Mouse (Mus musculus): ENCODE measurements at regions not wholly inside any gene's neighbourhood (a gene's known extent, or its start where the extent isn't known, plus 50 kb on each side); places are given as distances from the start of the nearest gene placed in this dataset.

- peak; percentile 14 for DNase-seq (ENCODE audit: low spot score)
Measured at GRCm38 (mm10) chr7:70003200-70003986, 363.1 kb downstream of the Nr2f2 start.

GRCm38 (mm10) chr7:69998756-69999155 lies 367.8 kb downstream of the Nr2f2 start:
- DNase-seq (ENCODE audit: low spot score) = no peak

DNA sequence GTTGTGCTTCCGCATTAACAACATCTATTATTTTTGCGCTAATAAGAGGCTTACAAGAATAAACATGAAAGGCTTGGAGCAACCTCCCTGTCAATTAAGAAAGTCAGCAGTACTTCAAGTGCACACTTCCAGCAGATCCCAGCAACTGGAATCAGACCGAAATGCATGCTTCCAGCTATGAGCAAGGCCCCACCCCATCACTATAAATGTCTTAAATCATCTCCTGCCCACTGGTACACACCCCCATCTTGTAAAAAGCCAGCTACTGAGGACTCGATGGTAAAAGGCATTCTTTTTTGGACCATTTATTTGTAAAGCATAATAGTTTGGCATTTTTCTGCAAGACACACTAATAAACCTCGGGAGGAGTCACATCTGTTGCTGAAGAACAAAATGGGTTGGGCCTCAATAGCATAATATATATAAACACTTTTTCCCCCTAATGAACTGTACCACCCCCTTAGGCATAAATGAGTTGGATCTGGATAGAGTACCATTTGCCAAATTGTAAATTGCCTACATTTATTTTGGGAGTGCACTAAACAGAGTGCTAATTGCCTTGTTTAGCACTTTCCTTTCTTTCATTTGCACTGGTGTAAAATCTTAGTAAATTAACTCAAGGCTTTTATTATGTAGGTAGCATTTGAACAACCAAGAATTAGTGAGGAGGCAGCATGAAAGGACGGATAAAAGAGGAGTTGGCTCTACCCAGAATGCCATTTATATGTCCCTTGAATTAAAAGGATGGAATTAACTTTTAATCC lies 371.8 kb downstream of the Nr2f2 start:
- DNase-seq (ENCODE audit: low spot score) = no peak

- DNase-seq (ENCODE audit: low spot score) = peak; percentile 61
Measured at GRCm38 (mm10) chr7:69992383-69993327, 373.9 kb downstream of the Nr2f2 start.

GRCm38 (mm10) chr7:69991982-69992381 lies 374.6 kb downstream of the Nr2f2 start:
- DNase-seq (ENCODE audit: low spot score) = no peak

GRCm38 (mm10) chr7:69988704-69989103 lies 377.8 kb downstream of the Nr2f2 start:
- peak; percentile 37 for DNase-seq (ENCODE audit: low spot score)

DNA sequence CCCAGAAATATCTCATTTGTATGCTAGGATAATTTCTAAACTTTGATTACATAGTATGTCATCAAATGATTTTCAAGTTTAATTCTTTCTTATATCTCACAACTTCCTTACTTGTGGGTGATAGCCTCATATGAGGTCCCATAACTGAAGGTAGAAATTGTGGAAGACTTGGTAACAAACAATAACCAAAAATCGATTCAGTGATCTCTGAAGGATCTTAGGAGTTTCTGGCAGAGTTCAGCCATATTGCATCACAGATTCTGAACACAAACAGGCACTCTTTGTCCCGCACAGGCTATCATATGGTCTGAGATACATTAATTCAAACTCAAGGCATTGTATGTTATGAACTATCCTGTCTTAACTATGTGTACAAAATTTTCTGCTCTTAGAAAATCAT lies 385.2 kb downstream of the Nr2f2 start:
- DNase-seq (ENCODE audit: low spot score) = no peak

DNA sequence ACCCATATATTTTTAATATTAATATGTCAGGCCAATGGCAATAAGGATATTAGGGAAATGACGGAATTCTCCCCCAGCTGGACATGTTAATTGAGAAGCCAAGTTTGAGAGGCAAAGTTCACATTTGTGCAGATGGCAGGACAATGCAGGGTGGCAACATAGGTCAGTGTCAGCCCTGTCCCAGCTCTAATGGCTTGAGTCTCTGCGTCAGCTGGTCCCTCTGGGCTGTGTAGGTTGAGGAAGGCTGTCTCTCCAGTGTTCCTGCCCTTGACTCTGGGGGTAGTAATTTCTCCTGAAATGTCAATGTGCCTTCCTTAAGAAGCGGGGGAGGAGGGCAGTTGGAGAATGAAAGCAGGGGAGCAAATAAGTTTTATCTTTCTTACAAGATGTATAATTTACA lies 390.2 kb downstream of the Nr2f2 start:
- peak; percentile 17 for DNase-seq (ENCODE audit: low spot score)

DNA sequence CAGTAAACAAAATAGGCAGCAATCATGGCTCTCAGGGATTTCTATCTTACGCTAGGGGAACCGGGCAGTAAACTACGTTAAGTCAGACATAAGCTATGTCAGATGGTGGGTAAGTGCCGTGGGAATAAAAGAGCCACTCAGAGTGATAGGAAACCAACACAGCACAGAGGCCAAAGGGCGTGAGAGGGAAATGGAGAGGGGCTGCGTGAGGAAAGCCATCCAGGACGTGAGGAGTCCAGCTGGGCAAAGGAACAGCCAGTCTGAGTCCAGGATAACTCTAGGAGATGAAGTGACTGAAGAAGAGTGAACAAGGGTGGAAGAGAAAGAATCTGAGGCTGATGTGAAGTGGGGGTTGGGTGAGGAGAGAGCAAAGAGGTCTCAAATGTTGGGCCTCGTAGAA lies 402.5 kb downstream of the Nr2f2 start:
- no peak for DNase-seq (ENCODE audit: low spot score)

DNA sequence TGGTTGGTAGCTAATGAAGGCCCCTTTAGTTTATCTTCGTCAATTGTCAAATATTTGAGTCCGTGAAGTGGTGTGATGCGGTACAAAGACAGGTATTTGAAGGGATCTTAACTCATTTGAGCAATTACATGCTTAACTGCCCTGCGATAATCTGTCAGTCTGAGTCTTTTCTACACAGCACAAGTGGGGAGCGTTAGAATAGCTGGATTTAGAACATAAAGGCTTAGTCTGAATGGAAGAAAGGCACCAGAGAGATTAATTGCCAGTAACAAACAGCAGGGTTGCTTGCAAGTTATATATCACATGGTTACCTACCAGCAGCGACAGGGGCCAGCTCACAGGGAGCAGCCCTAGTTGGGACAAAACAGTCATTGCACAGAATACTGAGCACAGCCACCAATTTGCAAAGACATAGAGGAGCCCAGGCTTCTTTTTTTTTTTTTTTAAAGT lies 416.3 kb downstream of the Nr2f2 start:
- DNase-seq (ENCODE audit: low spot score) = peak; percentile 64

DNA sequence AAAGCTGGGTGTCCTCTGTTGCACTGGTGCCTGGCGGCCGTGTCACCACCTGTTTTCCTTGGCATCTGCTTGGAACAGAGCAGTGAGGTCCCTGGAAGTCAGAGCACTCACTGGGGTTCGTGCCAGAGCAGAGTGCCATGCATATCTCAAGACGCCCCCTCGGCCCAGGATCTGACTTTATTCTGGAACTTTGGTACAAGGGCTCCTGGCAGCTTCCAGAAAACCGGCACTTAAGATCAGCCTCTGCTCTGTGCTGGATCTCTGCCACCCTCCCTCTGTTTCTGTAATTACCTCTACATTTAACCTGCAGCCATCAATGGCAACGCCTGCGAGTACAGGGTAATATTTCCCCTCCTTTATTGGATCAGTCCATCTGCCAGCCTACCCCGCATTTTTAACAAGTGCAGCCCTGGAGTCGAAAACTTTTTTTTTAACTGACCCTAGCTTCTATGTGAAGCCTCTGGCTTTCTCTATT lies 416.9 kb downstream of the Nr2f2 start:
- peak; percentile 9 for DNase-seq (ENCODE audit: low spot score)

- DNase-seq (ENCODE audit: low spot score) = no peak
Measured at GRCm38 (mm10) chr7:69946396-69946795, 420.1 kb downstream of the Nr2f2 start.

DNA sequence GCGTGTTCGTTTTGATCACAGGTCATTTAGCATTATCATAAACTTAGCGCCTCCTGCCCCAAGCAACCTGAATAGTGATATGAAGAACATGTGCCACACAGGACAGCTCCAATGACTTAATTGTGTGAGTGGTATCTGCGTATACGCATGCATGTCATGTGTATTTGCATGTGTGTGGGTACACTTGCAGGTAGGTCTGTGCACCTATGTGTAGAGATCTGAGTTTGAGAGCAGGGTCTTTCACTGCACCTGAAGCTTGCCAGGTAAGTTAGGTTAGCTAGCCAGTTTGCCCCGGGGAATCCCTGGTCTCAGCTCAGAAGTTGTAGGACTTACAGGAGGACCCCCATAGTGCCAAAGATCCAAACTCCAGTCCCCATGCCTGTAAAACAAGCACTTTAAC lies 424.7 kb downstream of the Nr2f2 start:
- DNase-seq (ENCODE audit: low spot score) = no peak

GRCm38 (mm10) chr7:69925261-69925660 lies 441.3 kb downstream of the Nr2f2 start:
- DNase-seq (ENCODE audit: low spot score) = no peak

- no peak for DNase-seq (ENCODE audit: low spot score)
Measured at GRCm38 (mm10) chr7:69924551-69924950, 442.0 kb downstream of the Nr2f2 start.

- no peak for DNase-seq (ENCODE audit: low spot score)
Measured at GRCm38 (mm10) chr7:69911760-69912159, 454.8 kb downstream of the Nr2f2 start.

GRCm38 (mm10) chr7:69890503-69891061 lies 476.0 kb downstream of the Nr2f2 start:
- DNase-seq (ENCODE audit: low spot score) = no peak

- peak; percentile 38 for DNase-seq (ENCODE audit: low spot score)
Measured at GRCm38 (mm10) chr7:69888251-69888650, 478.3 kb downstream of the Nr2f2 start.

- no peak for DNase-seq (ENCODE audit: low spot score)
Measured at GRCm38 (mm10) chr7:69877031-69877430, 489.5 kb downstream of the Nr2f2 start.

DNA sequence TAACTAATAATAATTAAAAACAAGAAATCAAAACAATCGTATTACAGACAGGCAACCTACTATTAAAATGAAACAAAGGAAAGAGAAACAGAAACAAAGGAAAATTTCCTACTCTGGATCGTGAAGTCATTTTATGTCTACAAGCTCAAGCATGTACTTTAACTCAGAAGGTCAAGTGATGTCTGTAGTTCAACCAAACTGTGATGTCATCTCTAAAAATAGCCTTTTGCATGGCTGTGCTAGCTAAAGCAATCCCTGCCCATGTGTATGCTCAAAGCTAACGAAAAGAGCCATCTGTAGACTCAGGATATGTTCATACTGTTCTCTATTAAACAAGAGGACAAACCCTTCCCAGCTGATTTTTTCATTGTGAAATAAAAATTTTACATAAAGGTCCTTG lies 500.7 kb downstream of the Nr2f2 start:
- no peak for DNase-seq (ENCODE audit: low spot score)

DNA sequence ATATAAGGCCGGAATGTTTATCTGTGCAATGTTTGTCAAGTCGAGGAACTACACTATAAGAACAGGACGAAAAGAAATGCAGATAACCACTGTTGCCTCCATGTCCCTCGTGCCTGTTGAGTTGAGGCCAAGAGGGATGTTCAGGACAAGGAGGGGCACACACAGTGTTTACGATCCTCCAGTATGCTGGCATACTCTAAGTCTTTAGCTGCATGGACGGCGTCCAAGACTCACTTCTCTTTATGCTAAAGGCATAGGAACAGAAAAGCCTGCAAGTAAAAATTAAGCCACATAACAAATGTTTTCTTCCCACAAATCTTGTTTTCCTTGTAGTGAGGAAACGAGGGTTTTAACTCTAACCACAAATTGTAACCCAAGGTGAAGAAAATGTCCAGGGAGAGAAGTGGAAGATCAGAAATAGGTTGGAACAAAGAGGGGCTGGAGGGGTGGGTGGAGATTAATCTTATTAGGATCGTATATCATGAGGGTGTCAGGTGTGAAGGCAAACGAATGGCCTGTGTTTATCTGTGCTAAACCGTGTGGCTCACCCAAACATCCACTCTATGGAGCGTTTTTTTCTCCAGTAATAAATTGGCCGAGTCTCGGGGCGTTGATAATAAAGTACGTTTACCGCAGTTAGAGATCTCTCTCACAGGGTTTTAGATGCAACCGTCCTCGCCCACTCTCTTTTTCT lies 521.8 kb downstream of the Nr2f2 start:
- no peak for DNase-seq (ENCODE audit: low spot score)
